In the genomic region with DNA sequence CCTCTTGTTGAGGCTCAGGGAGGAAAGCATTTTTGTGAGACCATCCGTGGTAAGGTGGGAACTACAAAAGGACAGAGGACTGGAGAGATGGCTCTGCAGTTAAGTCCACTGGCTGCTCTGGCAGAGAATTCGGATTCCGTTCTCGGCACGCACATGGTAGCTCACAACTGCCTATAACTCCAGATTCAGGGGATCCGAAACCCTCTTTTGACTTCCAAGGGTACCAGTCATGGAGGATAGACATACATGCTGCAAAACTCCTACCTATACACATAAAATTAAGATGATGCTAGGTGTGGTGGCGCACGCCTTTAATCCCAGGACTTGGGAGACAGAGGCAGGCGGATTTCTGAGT, we compare ENCODE assay signal across 8 mouse cellular contexts. TPM values are rescaled to one million over a fixed set of nuclear protein-coding genes. Genes with fewer than 3 reads are reported as not detected.
DNase-seq lines count a peak whose midpoint lies in the region; ATAC-seq and TF ChIP-seq lines count a peak whose summit lies in the region.

No protein-coding gene starts in this region.

- H3K27me3 ChIP-seq in heart, embryonic 16.5 days (ENCODE audit: control insufficient read depth, insufficient read depth, low read length), result no peaks in the 10 kb centered on the region
- H3K27me3 ChIP-seq in MEL (ENCODE audit: control insufficient read depth in 1 of 2, insufficient read depth in 2 of 2, low read length in 2 of 2), result no peaks in the 10 kb centered on the region
- H3K27me3 ChIP-seq in hindbrain, embryonic 10.5 days (ENCODE audit: insufficient read depth, poor library complexity, severe bottlenecking), result no peaks in the 10 kb centered on the region
- H3K27me3 ChIP-seq in midbrain, embryonic 10.5 days (ENCODE audit: low read depth, poor library complexity, severe bottlenecking), result no peaks in the 10 kb centered on the region

- no peak for TF ChIP-seq EP300 in MEL (IDR thresholded peaks at IDR 0.05; ENCODE audit: low read depth in 1 of 2, low read length in 2 of 2)

- no peaks in the 10 kb centered on the region for H3K9me3 ChIP-seq in heart, embryonic 16.5 days (replicated peaks; ENCODE audit: control insufficient read depth, low read length)
- H3K9me3 ChIP-seq in MEL (replicated peaks; ENCODE audit: insufficient read depth, low read length), result no peaks in the 10 kb centered on the region
- no peaks in the 10 kb centered on the region for H3K9me3 ChIP-seq in hindbrain, embryonic 10.5 days
- no peaks in the 10 kb centered on the region for H3K9me3 ChIP-seq in midbrain, embryonic 10.5 days (replicated peaks)

- peaks cover 23% of the 10 kb centered on the region for H3K36me3 ChIP-seq in heart, embryonic 16.5 days (ENCODE audit: control insufficient read depth, insufficient read depth)
- peaks cover 4 to 9% of the 10 kb centered on the region in 2 experiments; a peak in 2 of 4 replicates for H3K36me3 ChIP-seq in MEL (ENCODE audit: control insufficient read depth in 1 of 2, insufficient read depth in 2 of 2, low read length in 2 of 2)
- H3K36me3 ChIP-seq in hindbrain, embryonic 10.5 days, result peaks cover 30% of the 10 kb centered on the region
- peaks cover 31% of the 10 kb centered on the region for H3K36me3 ChIP-seq in midbrain, embryonic 10.5 days

- ATAC-seq in heart, embryonic 16.5 days (replicated peaks; ENCODE audit: extremely low read depth, insufficient read depth, low FRiP score), result no peak; the same call in 1 of the 2 replicates

- peak overlapping the region; percentile 86 for H3K9ac ChIP-seq in heart, embryonic 16.5 days (ENCODE audit: low read length)
- H3K9ac ChIP-seq in MEL (ENCODE audit: control insufficient read depth, low read depth, low read length, poor library complexity, severe bottlenecking), result peak overlapping the region; percentile 72

- peak overlapping the region; percentile 67; the same call in 1 of the 2 replicates for H3K27ac ChIP-seq in heart, embryonic 16.5 days (ENCODE audit: low read length)
- H3K27ac ChIP-seq in MEL (ENCODE audit: control insufficient read depth, low read depth, low read length), result peak overlapping the region; percentile 53
- H3K27ac ChIP-seq in hindbrain, embryonic 10.5 days, result peak overlapping the region; percentile 89
- peak overlapping the region; percentile 91 for H3K27ac ChIP-seq in midbrain, embryonic 10.5 days (replicated peaks)

- TF ChIP-seq CTCF in MEL (IDR thresholded peaks at IDR 0.05 in 2 of 3, conservative IDR thresholded peaks at IDR 0.05 in 1 of 3; ENCODE audit: control insufficient read depth in 1 of 3, insufficient read depth in 1 of 3, low read depth in 2 of 3, low read length in 3 of 3, poor library complexity in 1 of 3, severe bottlenecking in 1 of 3), result no peak

- H3K79me2 ChIP-seq in MEL (ENCODE audit: control insufficient read depth, insufficient read depth, low read length, poor library complexity), result peaks cover 15% of the 10 kb centered on the region

- TF ChIP-seq POLR2A in MEL (IDR thresholded peaks at IDR 0.05; ENCODE audit: control insufficient read depth in 1 of 2, insufficient read depth in 1 of 2, low read depth in 1 of 2, low read length in 2 of 2, poor library complexity in 1 of 2), result no peak

- peak overlapping the region; percentile 85 for H3K4me3 ChIP-seq in heart, embryonic 16.5 days (ENCODE audit: low read length)
- H3K4me3 ChIP-seq in MEL (ENCODE audit: control insufficient read depth in 1 of 2, insufficient read depth in 1 of 2, low read depth in 2 of 2, low read length in 2 of 2), result peak overlapping the region; percentile 53 to 91
- peak overlapping the region; percentile 87 for H3K4me3 ChIP-seq in hindbrain, embryonic 10.5 days
- H3K4me3 ChIP-seq in midbrain, embryonic 10.5 days, result peak overlapping the region; percentile 91

- peaks cover 7% of the 10 kb centered on the region for H3K4me1 ChIP-seq in heart, embryonic 16.5 days (ENCODE audit: control insufficient read depth, insufficient read depth, low read length)
- peaks cover 2 to 10% of the 10 kb centered on the region in 2 experiments; a peak in 3 of 4 replicates for H3K4me1 ChIP-seq in MEL (ENCODE audit: control insufficient read depth in 1 of 2, insufficient read depth in 2 of 2, low read length in 2 of 2)
- H3K4me1 ChIP-seq in hindbrain, embryonic 10.5 days (replicated peaks), result peaks cover 8% of the 10 kb centered on the region
- peaks cover 12% of the 10 kb centered on the region for H3K4me1 ChIP-seq in midbrain, embryonic 10.5 days

- DNase-seq in heart, postnatal 36 days, result no peak
- no peak for DNase-seq in MEL (ENCODE audit: low read depth, low spot score)
- no peak for DNase-seq in hindbrain, embryonic 10.5 days (ENCODE audit: low spot score)
- no peak for DNase-seq in midbrain, embryonic 10.5 days (ENCODE audit: low spot score)
- no peak for DNase-seq in thymus, postnatal 10 days (ENCODE audit: low spot score in 2 of 2)
- DNase-seq in ovary, postnatal 36 days (ENCODE audit: low spot score), result no peak
- no peak for DNase-seq in natural killer cell, adult 2 months (ENCODE audit: low spot score in 2 of 2)

- no peak for TF ChIP-seq RAD21 in MEL (IDR thresholded peaks at IDR 0.05; ENCODE audit: low read depth, low read length)

- H3K4me2 ChIP-seq in heart, embryonic 16.5 days (ENCODE audit: low read depth, low read length), result peak overlapping the region; percentile 62

- intact Hi-C loops in heart, postnatal 36 days (cut with DNase I), result no loop called here

- WGBS in heart, embryonic 16.5 days, result 22% methylated on average over 9 of the region's 9 CpGs
- WGBS in hindbrain, embryonic 10.5 days, result 34% methylated on average over 9 of the region's 9 CpGs
- 35% methylated on average over 9 of the region's 9 CpGs for WGBS in midbrain, embryonic 10.5 days

TF ChIP-seq in MEL, 35 proteins besides CTCF, POLR2A, EP300 and RAD21:
- TF ChIP-seq MXI1 (IDR thresholded peaks at IDR 0.05; ENCODE audit: low read depth, low read length) (0 out of 2 replicates have a peak, but pooled peaks have one; percentile 9), RCOR1 (IDR thresholded peaks at IDR 0.05; ENCODE audit: low read depth, low read length) (no peak), NRF1 (IDR thresholded peaks at IDR 0.05; ENCODE audit: insufficient read depth, low read depth, low read length, poor library complexity, severe bottlenecking) (no peak), POLR2AphosphoS5 (IDR thresholded peaks at IDR 0.05; ENCODE audit: borderline replicate concordance, low read depth, low read length) (no peak)

RNA-seq across cellular contexts. Expression of gene Timm44, which starts 0.4 kb away (rescaled TPM):
- polyA plus RNA-seq in heart, embryonic 16.5 days (2015; fragmentation: Nextera tagmentation; extraction: Ambion mirVana), result 70.6 and 75.5 TPM in 2 replicates
- 100 to 1,000 TPM; 107 to 126 TPM for total RNA-seq in heart, postnatal 36 days (2021)
- 147 and 174 TPM in 2 replicates for total RNA-seq in MEL (2012; rRNA removed)
- polyA plus RNA-seq in MEL (2012; ENCODE audit: insufficient read depth in 1 of 2, insufficient read length in 2 of 2, low read depth in 1 of 2, low replicate concordance in 2 of 2, missing spikeins in 1 of 2), result 100 to 1,000 TPM in 1 of 2 experiments, not detected in 1; 199 TPM
- 60.6 and 67.2 TPM in 2 replicates for polyA plus RNA-seq in hindbrain, embryonic 10.5 days (2016; fragmentation: Nextera tagmentation; extraction: Ambion mirVana)
- polyA plus RNA-seq in midbrain, embryonic 10.5 days (2016; fragmentation: Nextera tagmentation; extraction: Ambion mirVana), result 61.9 and 66.9 TPM in 2 replicates

RNA-seq across cellular contexts. Expression of gene Ctxn1, which starts 17.0 kb away (rescaled TPM):
- polyA plus RNA-seq in heart, embryonic 16.5 days (2015; fragmentation: Nextera tagmentation; extraction: Ambion mirVana), result 27.5 and 28.4 TPM in 2 replicates
- total RNA-seq in heart, postnatal 36 days (2021), result under 1 TPM; 0.57 to 0.97 TPM
- total RNA-seq in MEL (2012; rRNA removed), result 0.26 and 0.58 TPM in 2 replicates
- 1 to 10 TPM in 1 of 2 experiments, not detected in 1; 5.6 TPM for polyA plus RNA-seq in MEL (2012; ENCODE audit: insufficient read depth in 1 of 2, insufficient read length in 2 of 2, low read depth in 1 of 2, low replicate concordance in 2 of 2, missing spikeins in 1 of 2)
- 133 and 197 TPM in 2 replicates for polyA plus RNA-seq in hindbrain, embryonic 10.5 days (2016; fragmentation: Nextera tagmentation; extraction: Ambion mirVana)
- 122 and 148 TPM in 2 replicates for polyA plus RNA-seq in midbrain, embryonic 10.5 days (2016; fragmentation: Nextera tagmentation; extraction: Ambion mirVana)

RNA-seq across cellular contexts. Expression of gene Snapc2, which starts 23.2 kb away (rescaled TPM):
- polyA plus RNA-seq in heart, embryonic 16.5 days (2015; fragmentation: Nextera tagmentation; extraction: Ambion mirVana), result 41.9 and 42.5 TPM in 2 replicates
- total RNA-seq in heart, postnatal 36 days (2021), result 10 to 100 TPM; 15.6 to 16.4 TPM
- total RNA-seq in MEL (2012; rRNA removed), result 23.9 and 24.2 TPM in 2 replicates
- 10 to 100 TPM in 1 of 2 experiments, not detected in 1; 46.2 TPM for polyA plus RNA-seq in MEL (2012; ENCODE audit: insufficient read depth in 1 of 2, insufficient read length in 2 of 2, low read depth in 1 of 2, low replicate concordance in 2 of 2, missing spikeins in 1 of 2)
- 62.1 and 69.8 TPM in 2 replicates for polyA plus RNA-seq in hindbrain, embryonic 10.5 days (2016; fragmentation: Nextera tagmentation; extraction: Ambion mirVana)
- 65.2 and 68.0 TPM in 2 replicates for polyA plus RNA-seq in midbrain, embryonic 10.5 days (2016; fragmentation: Nextera tagmentation; extraction: Ambion mirVana)

RNA-seq across cellular contexts. Expression of gene Tgfbr3l, which starts 28.1 kb away (rescaled TPM):
- 3.0 and 3.6 TPM in 2 replicates for polyA plus RNA-seq in heart, embryonic 16.5 days (2015; fragmentation: Nextera tagmentation; extraction: Ambion mirVana)
- total RNA-seq in heart, postnatal 36 days (2021), result 1 to 10 TPM; 2.5 to 3.9 TPM
- 2.2 TPM in 2 replicates for total RNA-seq in MEL (2012; rRNA removed)
- 10 to 100 TPM in 1 of 2 experiments, not detected in 1; 14.2 TPM for polyA plus RNA-seq in MEL (2012; ENCODE audit: insufficient read depth in 1 of 2, insufficient read length in 2 of 2, low read depth in 1 of 2, low replicate concordance in 2 of 2, missing spikeins in 1 of 2)
- polyA plus RNA-seq in hindbrain, embryonic 10.5 days (2016; fragmentation: Nextera tagmentation; extraction: Ambion mirVana), result 2.4 and 3.7 TPM in 2 replicates
- polyA plus RNA-seq in midbrain, embryonic 10.5 days (2016; fragmentation: Nextera tagmentation; extraction: Ambion mirVana), result 2.6 and 3.6 TPM in 2 replicates

RNA-seq across cellular contexts. Expression of gene Gm49320, which starts 37.4 kb away (rescaled TPM):
- polyA plus RNA-seq in heart, embryonic 16.5 days (2015; fragmentation: Nextera tagmentation; extraction: Ambion mirVana), result 0.42 and 0.81 TPM in 2 replicates
- total RNA-seq in heart, postnatal 36 days (2021), result under 1 TPM in 1 of 2 experiments, not detected in 1; 0.44 TPM
- total RNA-seq in MEL (2012; rRNA removed), result not detected in 2 replicates
- 1 to 10 TPM in 1 of 2 experiments, not detected in 1; 2.0 TPM for polyA plus RNA-seq in MEL (2012; ENCODE audit: insufficient read depth in 1 of 2, insufficient read length in 2 of 2, low read depth in 1 of 2, low replicate concordance in 2 of 2, missing spikeins in 1 of 2)
- 0.68 and 1.8 TPM in 2 replicates for polyA plus RNA-seq in hindbrain, embryonic 10.5 days (2016; fragmentation: Nextera tagmentation; extraction: Ambion mirVana)
- polyA plus RNA-seq in midbrain, embryonic 10.5 days (2016; fragmentation: Nextera tagmentation; extraction: Ambion mirVana), result 0.43 and 1.3 TPM in 2 replicates
